10 mouse cellular contexts compared by ENCODE assay signal in the genomic region with DNA sequence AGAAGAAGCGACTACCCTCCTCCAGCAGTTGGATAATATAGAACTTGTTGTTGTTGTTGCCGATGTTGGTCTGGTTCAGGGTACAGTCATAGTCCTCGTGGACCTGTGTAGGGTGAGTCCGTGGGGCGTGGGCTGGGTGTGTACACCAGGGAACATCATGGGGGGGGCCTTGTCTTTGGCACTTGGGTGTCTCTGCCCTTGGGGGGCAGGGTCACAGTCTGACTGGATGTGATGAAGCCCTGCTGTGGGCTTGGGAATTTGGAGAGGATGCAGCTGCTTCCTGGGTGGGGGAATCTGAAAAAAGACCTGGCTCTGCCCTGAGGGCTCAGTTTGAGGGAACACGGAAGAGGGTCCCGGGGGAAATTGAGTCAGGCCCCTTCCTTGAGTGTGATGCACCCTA. TPM values are rescaled to one million over a fixed set of nuclear protein-coding genes. Genes with fewer than 3 reads are reported as not detected.
DNase-seq lines count a peak whose midpoint lies in the region; ATAC-seq and TF ChIP-seq lines count a peak whose summit lies in the region.
"Had no signal": no experiment of that assay in that cellular context is flagged by ENCODE, and none has a peak within 500 bp of the region (broad histone marks: within the 10 kb centered on the region; RNA-seq: fewer than 3 reads in every experiment).

No protein-coding gene starts in this region.

- no peak overlapping the region for H3K27ac ChIP-seq in heart, embryonic 11.5 days (ENCODE audit: low read depth, low read length)
- no peak overlapping the region for H3K27ac ChIP-seq in thymus, adult 2 months (ENCODE audit: control insufficient read depth, insufficient read depth, low read length)
- peak overlapping the region; percentile 77 for H3K27ac ChIP-seq in embryonic facial prominence, embryonic 10.5 days (replicated peaks)
- no peak overlapping the region for H3K27ac ChIP-seq in stomach, embryonic 16.5 days (ENCODE audit: low read length)

- no peaks in the 10 kb centered on the region for H3K9me3 ChIP-seq in heart, embryonic 11.5 days (replicated peaks; ENCODE audit: control insufficient read depth, low read length)
- no peaks in the 10 kb centered on the region for H3K9me3 ChIP-seq in embryonic facial prominence, embryonic 10.5 days
- H3K9me3 ChIP-seq in stomach, embryonic 16.5 days (replicated peaks; ENCODE audit: control insufficient read depth, low read length): no peaks in the 10 kb centered on the region

- H3K36me3 ChIP-seq in heart, embryonic 11.5 days (ENCODE audit: control insufficient read depth, insufficient read depth, low read length): no peaks in the 10 kb centered on the region
- H3K36me3 ChIP-seq in thymus, adult 2 months (ENCODE audit: control insufficient read depth, insufficient read depth, low read length): no peaks in the 10 kb centered on the region
- peaks cover 9% of the 10 kb centered on the region for H3K36me3 ChIP-seq in embryonic facial prominence, embryonic 10.5 days (replicated peaks)
- no peaks in the 10 kb centered on the region for H3K36me3 ChIP-seq in stomach, embryonic 16.5 days (ENCODE audit: control insufficient read depth, insufficient read depth, low read length)

- no peaks in the 10 kb centered on the region for H3K27me3 ChIP-seq in heart, embryonic 11.5 days (ENCODE audit: control insufficient read depth, insufficient read depth, low read length)
- H3K27me3 ChIP-seq in thymus, adult 2 months (ENCODE audit: control insufficient read depth, insufficient read depth, low read length): no peaks in the 10 kb centered on the region
- peaks cover 6% of the 10 kb centered on the region; the same call in 1 of the 2 replicates for H3K27me3 ChIP-seq in embryonic facial prominence, embryonic 10.5 days (replicated peaks; ENCODE audit: low read depth, poor library complexity, severe bottlenecking)
- H3K27me3 ChIP-seq in stomach, embryonic 16.5 days (ENCODE audit: control insufficient read depth, insufficient read depth, low read length): no peaks in the 10 kb centered on the region

- no peak overlapping the region for H3K9ac ChIP-seq in heart, embryonic 11.5 days (ENCODE audit: low read depth, low read length)
- H3K9ac ChIP-seq in stomach, embryonic 16.5 days (ENCODE audit: low read length): peak overlapping the region; percentile 55; the same call in 1 of the 2 replicates

- TF ChIP-seq POLR2A in thymus, adult 2 months (IDR thresholded peaks at IDR 0.05; ENCODE audit: control insufficient read depth, extremely low read depth, insufficient read depth, low read length, poor library complexity): no peak

- no peak overlapping the region for H3K4me3 ChIP-seq in heart, embryonic 11.5 days (ENCODE audit: low read depth, low read length)
- no peak overlapping the region for H3K4me3 ChIP-seq in thymus, adult 2 months (ENCODE audit: control insufficient read depth, insufficient read depth, low read length)
- peak overlapping the region; percentile 35 for H3K4me3 ChIP-seq in embryonic facial prominence, embryonic 10.5 days
- H3K4me3 ChIP-seq in stomach, embryonic 16.5 days (replicated peaks; ENCODE audit: low read length): no peak overlapping the region

- H3K4me2 ChIP-seq in heart, embryonic 11.5 days: no peak overlapping the region
- H3K4me2 ChIP-seq in stomach, embryonic 16.5 days (ENCODE audit: low read depth, low read length): peak overlapping the region; percentile 56; the same call in 1 of the 2 replicates

- WGBS in heart, embryonic 11.5 days (ENCODE audit: insufficient replicate concordance): 61% methylated on average over 7 of the region's 7 CpGs
- WGBS in thymus, adult 2 months: 78% methylated on average over 7 of the region's 7 CpGs
- 63% methylated on average over 7 of the region's 7 CpGs for WGBS in embryonic facial prominence, embryonic 10.5 days
- WGBS in stomach, embryonic 16.5 days: 60% methylated on average over 7 of the region's 7 CpGs

- ATAC-seq in heart, embryonic 11.5 days (replicated peaks; ENCODE audit: insufficient number of reproducible peaks, low FRiP score, low TSS enrichment): no peak
- ATAC-seq in stomach, embryonic 16.5 days (ENCODE audit: insufficient read depth, low FRiP score): no peak

- peaks cover 33% of the 10 kb centered on the region for H3K4me1 ChIP-seq in heart, embryonic 11.5 days (ENCODE audit: control insufficient read depth, insufficient read depth, low read length)
- H3K4me1 ChIP-seq in thymus, adult 2 months (replicated peaks; ENCODE audit: control insufficient read depth, insufficient read depth, low read length): peaks cover 31% of the 10 kb centered on the region
- H3K4me1 ChIP-seq in embryonic facial prominence, embryonic 10.5 days: peaks cover 70% of the 10 kb centered on the region
- H3K4me1 ChIP-seq in stomach, embryonic 16.5 days (ENCODE audit: control insufficient read depth, insufficient read depth, low read length): peaks cover 40% of the 10 kb centered on the region

- no peak for TF ChIP-seq CTCF in thymus, adult 2 months (IDR thresholded peaks at IDR 0.05; ENCODE audit: borderline replicate concordance, control insufficient read depth, extremely low read depth, insufficient read depth, low read length, poor library complexity)

- peak; percentile 57 to 60 for DNase-seq in heart, adult 18-20 months
- DNase-seq in thymus, adult 2 months: peak; percentile 32
- DNase-seq in thymus, postnatal 10 days (ENCODE audit: low spot score in 2 of 2): no peak
- DNase-seq in embryonic facial prominence, embryonic 10.5 days (ENCODE audit: low spot score): no peak
- DNase-seq in kidney, postnatal 14 days: peak; percentile 45
- no peak for DNase-seq in embryo, embryonic 10 days (ENCODE audit: low spot score)

RNA-seq across cellular contexts. Expression of a gene that starts 0.7 kb away (rescaled TPM):
- 10 to 100 TPM; 21.3 to 26.3 TPM for total RNA-seq in heart, adult 18-20 months (2021)
- 31.3 and 32.9 TPM in 2 replicates for polyA plus RNA-seq in heart, embryonic 11.5 days (2014; fragmentation: Nextera tagmentation; extraction: Ambion mirVana)
- polyA plus RNA-seq in thymus, adult 2 months (2012; rRNA removed): 57.8 and 58.8 TPM in 2 replicates
- polyA plus RNA-seq in embryonic facial prominence, embryonic 10.5 days (2016; fragmentation: Nextera tagmentation; extraction: Ambion mirVana): 77.5 and 83.8 TPM in 2 replicates
- polyA plus RNA-seq in stomach, embryonic 16.5 days (2015; fragmentation: Nextera tagmentation; extraction: Ambion mirVana): 40.8 and 42.6 TPM in 2 replicates

RNA-seq across cellular contexts. Expression of a gene that starts 1.7 kb away (rescaled TPM):
- total RNA-seq in heart, adult 18-20 months (2021): 10 to 100 TPM; 33.7 to 38.2 TPM
- 1.0 and 1.9 TPM in 2 replicates for polyA plus RNA-seq in heart, embryonic 11.5 days (2014; fragmentation: Nextera tagmentation; extraction: Ambion mirVana)
- polyA plus RNA-seq in thymus, adult 2 months (2012; rRNA removed): 57.4 and 69.5 TPM in 2 replicates
- polyA plus RNA-seq in embryonic facial prominence, embryonic 10.5 days (2016; fragmentation: Nextera tagmentation; extraction: Ambion mirVana): 1.6 and 3.2 TPM in 2 replicates
- 6.2 and 6.7 TPM in 2 replicates for polyA plus RNA-seq in stomach, embryonic 16.5 days (2015; fragmentation: Nextera tagmentation; extraction: Ambion mirVana)

RNA-seq across cellular contexts. Expression of a gene that starts 9.3 kb away (rescaled TPM):
- not detected for total RNA-seq in heart, adult 18-20 months (2021)
- 0.25 and 0.46 TPM in 2 replicates for polyA plus RNA-seq in heart, embryonic 11.5 days (2014; fragmentation: Nextera tagmentation; extraction: Ambion mirVana)
- polyA plus RNA-seq in thymus, adult 2 months (2012; rRNA removed): 0.31 and 0.47 TPM in 2 replicates
- 0.16 and 0.55 TPM in 2 replicates for polyA plus RNA-seq in embryonic facial prominence, embryonic 10.5 days (2016; fragmentation: Nextera tagmentation; extraction: Ambion mirVana)
- 0.19 and 0.26 TPM in 2 replicates for polyA plus RNA-seq in stomach, embryonic 16.5 days (2015; fragmentation: Nextera tagmentation; extraction: Ambion mirVana)

RNA-seq across cellular contexts. Expression of a gene that starts 22.0 kb away (rescaled TPM):
- total RNA-seq in heart, adult 18-20 months (2021): 10 to 100 TPM; 61.1 to 63.2 TPM
- polyA plus RNA-seq in heart, embryonic 11.5 days (2014; fragmentation: Nextera tagmentation; extraction: Ambion mirVana): 77.0 and 80.4 TPM in 2 replicates
- polyA plus RNA-seq in thymus, adult 2 months (2012; rRNA removed): 45.1 and 59.9 TPM in 2 replicates
- 320 and 346 TPM in 2 replicates for polyA plus RNA-seq in embryonic facial prominence, embryonic 10.5 days (2016; fragmentation: Nextera tagmentation; extraction: Ambion mirVana)
- 39.4 and 42.5 TPM in 2 replicates for polyA plus RNA-seq in stomach, embryonic 16.5 days (2015; fragmentation: Nextera tagmentation; extraction: Ambion mirVana)

RNA-seq across cellular contexts. Expression of a gene that starts 24.7 kb away (rescaled TPM):
- not detected for total RNA-seq in heart, adult 18-20 months (2021)
- polyA plus RNA-seq in heart, embryonic 11.5 days (2014; fragmentation: Nextera tagmentation; extraction: Ambion mirVana): not detected in 2 replicates
- not detected in 2 replicates for polyA plus RNA-seq in thymus, adult 2 months (2012; rRNA removed)
- not detected in 2 replicates for polyA plus RNA-seq in embryonic facial prominence, embryonic 10.5 days (2016; fragmentation: Nextera tagmentation; extraction: Ambion mirVana)
- not detected in 2 replicates for polyA plus RNA-seq in stomach, embryonic 16.5 days (2015; fragmentation: Nextera tagmentation; extraction: Ambion mirVana)
- total RNA-seq: adrenal gland, adult 18-20 months had no signal
- polyA plus RNA-seq: heart, embryonic 16.5 days had no signal

Comparison
In these comparisons a context has a peak if more than half of its experiments do, and no peak if none do; other contexts are left out.
1. DNase-seq: peak in heart, adult 18-20 months (2 of 2), thymus, adult 2 months (single experiment) and kidney, postnatal 14 days (single experiment); none in thymus, postnatal 10 days (0 of 2), embryonic facial prominence, embryonic 10.5 days (single experiment) and embryo, embryonic 10 days (single experiment).